Mouse (Mus musculus) limb, embryonic 12.5 days (tissue): ENCODE results near the gene Magohb. TPM values are rescaled to one million over a fixed set of nuclear protein-coding genes. Genes with fewer than 3 reads are reported as not detected.

Experiments used
- ATAC-seq: fragments of 200-750 bp; cut with Nextera tagmentation; 2 replicates; pipeline ENCODE4 v1.8.0; 2017; ENCODE audit warnings: low read depth, moderate TSS enrichment; ENCODE audit not compliant: insufficient number of reproducible peaks, insufficient read depth, low FRiP score, low TSS enrichment
- H3K27ac ChIP-seq: fragments of 300-500 bp; sonication (generic); 2 replicates; pipeline ENCODE4 v1.5.1; 2016; ENCODE audit warnings: mild to moderate bottlenecking, moderate library complexity
- H3K27me3 ChIP-seq: fragments of 300-500 bp; sonication (generic); 2 replicates; pipeline ENCODE4 v1.6.1; 2016; ENCODE audit warnings: mild to moderate bottlenecking, moderate library complexity
- H3K36me3 ChIP-seq: fragments of 300-500 bp; sonication (generic); 2 replicates; pipeline ENCODE4 v1.6.1; 2016; ENCODE audit warnings: mild to moderate bottlenecking, moderate library complexity
- H3K4me1 ChIP-seq: fragments of 300-500 bp; sonication (generic); replicated peaks from 2 replicates; pipeline ENCODE4 v1.6.1; 2016
- H3K4me2 ChIP-seq: fragments of 300-500 bp; sonication (generic); 2 replicates; pipeline ENCODE4 v1.6.1; 2016; ENCODE audit warnings: mild to moderate bottlenecking, moderate library complexity
- H3K4me3 ChIP-seq: fragments of 300-500 bp; sonication (generic); replicated peaks from 2 replicates; pipeline ENCODE4 v1.5.1; 2016; ENCODE audit warnings: mild to moderate bottlenecking
- H3K9ac ChIP-seq: fragments of 300-500 bp; sonication (generic); replicated peaks from 2 replicates; pipeline ENCODE4 v1.6.1; 2016; ENCODE audit warnings: mild to moderate bottlenecking, moderate library complexity
- H3K9me3 ChIP-seq: fragments of 300-500 bp; sonication (generic); 2 replicates; pipeline ENCODE4 v1.6.1; 2016; ENCODE audit warnings: mild to moderate bottlenecking, moderate library complexity
- WGBS: fragments of 180-500 bp; shearing (Covaris S2); methylation state at CpG from one replicate; pipeline ENCODE4 v1.1.7; 2016; 5-methylcytosine and 5-hydroxymethylcytosine counted together
- polyA plus RNA-seq: library from polyadenylated mRNA; unstranded; fragments of >200 nt; fragmentation: Nextera tagmentation; extraction: Ambion mirVana; gene quantifications from 2 replicates; pipeline ENCODE4 v1.2.1, GENCODE M21; 2016

Gene Magohb
- polyA plus RNA-seq, 1 experiment from 2014 or later: 78.3 TPM

DNA sequence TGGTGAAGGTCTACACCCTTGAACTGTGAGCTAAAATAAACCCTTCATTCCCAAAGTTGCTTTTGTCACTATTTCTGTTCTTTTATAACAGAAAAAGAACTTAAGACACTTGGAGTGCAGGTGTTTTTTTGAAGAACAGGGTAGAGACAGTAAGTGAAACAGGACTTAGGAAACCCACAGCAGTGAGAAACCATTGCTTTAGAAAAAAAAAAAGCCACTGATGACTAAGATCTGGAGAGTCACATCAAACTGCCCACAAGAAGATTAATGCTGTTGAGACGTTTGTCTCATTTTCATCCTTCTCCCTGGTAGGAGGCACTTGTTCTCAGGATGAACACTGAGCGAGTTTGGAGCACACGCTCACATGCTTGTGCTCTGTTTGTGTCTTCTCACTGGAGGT, 31.0 kb downstream of the Magohb start:
- ATAC-seq: no peak
- Histone ChIP-seq H3K9ac (no peak overlapping the region), H3K27me3 (no peaks in the 10 kb centered on the region), H3K4me1 (no peaks in the 10 kb centered on the region), H3K36me3 (no peaks in the 10 kb centered on the region), H3K9me3 (peaks cover 9% of the 10 kb centered on the region; the same call in 1 of the 2 replicates), H3K4me3 (no peak overlapping the region), H3K27ac (no peak overlapping the region), H3K4me2 (no peak overlapping the region)
- WGBS: 80% methylated on average over 3 of the region's 3 CpGs

- 83% methylated on average over 2 of the region's 2 CpGs for WGBS
- no peak within 1 kb of the TSS for H3K4me2 ChIP-seq
- no peaks in the 10 kb centered on the region for H3K9me3 ChIP-seq
- H3K4me1 ChIP-seq: no peaks in the 10 kb centered on the region
- no peak within 1 kb of the TSS for H3K4me3 ChIP-seq
- no peak for ATAC-seq
- no peak within 1 kb of the TSS for H3K27ac ChIP-seq
- no peak within 1 kb of the TSS for H3K9ac ChIP-seq
- H3K27me3 ChIP-seq: no peaks in the 10 kb centered on the region
- no peaks in the 10 kb centered on the region for H3K36me3 ChIP-seq
Measured at GRCm38 (mm10) chr6:131247206-131247605, 45.8 kb downstream of the Magohb start, which contains the start of gene Klra2. TSS of gene Klra2 (minus strand) at chr6:131247362.

- no peaks in the 10 kb centered on the region for H3K4me1 ChIP-seq
- H3K4me2 ChIP-seq: no peak overlapping the region
- H3K9me3 ChIP-seq: no peaks in the 10 kb centered on the region
- no peaks in the 10 kb centered on the region for H3K27me3 ChIP-seq
- no peak overlapping the region for H3K4me3 ChIP-seq
- no peaks in the 10 kb centered on the region for H3K36me3 ChIP-seq
- ATAC-seq: no peak
- 79% methylated on average over 2 of the region's 2 CpGs for WGBS
- H3K9ac ChIP-seq: no peak overlapping the region
- H3K27ac ChIP-seq: no peak overlapping the region
Measured at GRCm38 (mm10) chr6:131245081-131245480, 48.0 kb downstream of the Magohb start.

Other genes with a start within 250 kb of the Magohb start
- gene Klra2, start 45.9 kb downstream of the Magohb start, polyA plus RNA-seq: not detected in 2 replicates
- gene Styk1, start 60.4 kb upstream of the Magohb start, polyA plus RNA-seq: 2.9 and 3.2 TPM in 2 replicates
- gene Ybx3, start 95.2 kb upstream of the Magohb start, polyA plus RNA-seq: 32.8 and 38.5 TPM in 2 replicates
- gene 5430401F13Rik, start 193.2 kb upstream of the Magohb start, polyA plus RNA-seq: not detected in 2 replicates
- not detected in 2 replicates for gene Gm6619, start 193.2 kb upstream of the Magohb start, polyA plus RNA-seq